Mouse (Mus musculus) liver, embryonic 14.5 days (tissue): Measurements from ENCODE around the gene Clcnka.

Source experiments
- CTCF ChIP-seq: IDR thresholded peaks from 2 replicates; pipeline ENCODE4 v1.5.1; 2016; ENCODE audit warnings: antibody characterized with exemption, low read depth, control low read depth
- EP300 ChIP-seq: IDR thresholded peaks from 2 replicates; pipeline ENCODE4 v1.6.1; 2016; ENCODE audit warnings: antibody characterized with exemption, low read depth

GRCm38 (mm10) chr4:141379674-141380073 lies 18.9 kb downstream of the Clcnka start:
- TF ChIP-seq CTCF (no peak), EP300 (no peak)
